Mouse (Mus musculus) lung, adult 2 months (tissue): ENCODE results near the gene Gm42906.

ENCODE experiments used
- CTCF ChIP-seq: fragments of 200-500 bp; IDR thresholded peaks from 2 replicates; pipeline ENCODE4 v1.5.1; 2011; ENCODE audit warnings: mild to moderate bottlenecking, low read length, control low read depth; ENCODE audit not compliant: insufficient read depth
- POLR2A ChIP-seq: fragments of 200-500 bp; IDR thresholded peaks from 2 replicates; pipeline ENCODE4 v1.6.1; 2011; ENCODE audit warnings: low read depth, mild to moderate bottlenecking, control low read depth, low read length, borderline replicate concordance; ENCODE audit errors: extremely low read depth

GRCm38 (mm10) chr5:151236411-151236810 lies 191.6 kb downstream of the Gm42906 start:
- no peak for TF ChIP-seq CTCF
- TF ChIP-seq POLR2A = no peak
